In the genomic region with DNA sequence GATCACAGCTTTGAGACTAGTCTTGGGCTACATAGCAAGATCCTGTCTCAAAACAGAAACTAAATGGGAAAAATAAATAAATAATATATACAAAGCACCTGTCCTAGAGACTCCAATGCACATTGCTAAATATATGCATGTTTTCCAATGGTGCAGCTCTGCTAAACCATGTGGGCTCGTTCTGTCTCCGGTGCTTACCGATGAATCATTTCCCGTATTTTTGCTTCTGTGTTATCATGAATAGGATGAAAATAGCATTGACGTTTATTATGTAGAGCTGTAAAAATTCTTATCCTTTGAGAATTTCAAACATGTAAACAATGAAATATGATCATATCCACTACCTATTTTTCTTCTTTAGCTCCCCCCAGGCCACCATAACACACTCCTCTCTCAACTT, we compare ENCODE assay signal across 29 mouse cellular contexts. TPM values are rescaled to one million over a fixed set of nuclear protein-coding genes. Genes with fewer than 3 reads are reported as not detected.
"Had no signal": no experiment of that assay in that cellular context is flagged by ENCODE, and none has a peak within 500 bp of the region (broad histone marks: within the 10 kb centered on the region; RNA-seq: fewer than 3 reads in every experiment).

No protein-coding gene starts in this region.

- H3K9ac ChIP-seq: heart, embryonic 12.5 days; hindbrain, embryonic 13.5 days; hindbrain, embryonic 15.5 days; kidney, embryonic 15.5 days; limb, embryonic 12.5 days; liver, embryonic 13.5 days; liver, embryonic 15.5 days had no signal

- H3K9me3 ChIP-seq: heart, embryonic 10.5 days; heart, embryonic 12.5 days; hindbrain, embryonic 15.5 days; kidney, embryonic 15.5 days; limb, embryonic 10.5 days; limb, embryonic 12.5 days; liver, embryonic 13.5 days; liver, embryonic 15.5 days had no signal

- H3K4me3 ChIP-seq: heart, embryonic 10.5 days; heart, embryonic 12.5 days; hindbrain, embryonic 13.5 days; hindbrain, embryonic 15.5 days; kidney, embryonic 15.5 days; layer of hippocampus, adult 2 months; left cerebral cortex, adult 2 months; limb, embryonic 10.5 days; limb, embryonic 12.5 days; liver, embryonic 13.5 days; liver, embryonic 15.5 days had no signal

- DNase-seq: gastrocnemius, postnatal 14 days; gastrocnemius, postnatal 36 days; heart, adult 18-20 months; kidney, adult 18-20 months; kidney, adult 9 months; kidney, postnatal 14 days; kidney, postnatal 4 days; liver; liver, embryonic 13.5 days had no signal

- H3K4me1 ChIP-seq: limb, embryonic 10.5 days; limb, embryonic 12.5 days; liver, embryonic 13.5 days; liver, embryonic 15.5 days had no signal

- H3K27me3 ChIP-seq: heart, embryonic 12.5 days; hindbrain, embryonic 15.5 days; liver, embryonic 13.5 days; liver, embryonic 15.5 days had no signal

- H3K36me3 ChIP-seq: heart, embryonic 10.5 days; heart, embryonic 12.5 days; hindbrain, embryonic 13.5 days; hindbrain, embryonic 15.5 days; kidney, embryonic 15.5 days; limb, embryonic 10.5 days; limb, embryonic 12.5 days; liver, embryonic 13.5 days; liver, embryonic 15.5 days had no signal

- H3K27ac ChIP-seq: heart, embryonic 10.5 days; hindbrain, embryonic 13.5 days; hindbrain, embryonic 15.5 days; hindbrain, postnatal 0 days; kidney, embryonic 15.5 days; kidney, postnatal 0 days; layer of hippocampus, adult 2 months; left cerebral cortex, adult 2 months; limb, embryonic 10.5 days; limb, embryonic 12.5 days; liver, embryonic 13.5 days; liver, embryonic 15.5 days had no signal

- H3K4me2 ChIP-seq: heart, embryonic 12.5 days; hindbrain, embryonic 13.5 days; hindbrain, embryonic 15.5 days; kidney, embryonic 15.5 days; limb, embryonic 12.5 days; liver, embryonic 11.5 days; liver, embryonic 13.5 days; liver, embryonic 15.5 days had no signal

- ATAC-seq: hindbrain, postnatal 0 days; intestine, postnatal 0 days had no signal

RNA-seq across cellular contexts. Expression of a gene that starts 58.4 kb away (rescaled TPM):
- total RNA-seq: heart, adult 8-10 months; heart, postnatal 25 days; hematopoietic stem cell, adult 5-6 weeks; layer of hippocampus, postnatal 10 days had no signal
- polyA plus RNA-seq: heart, embryonic 14.5 days; heart, postnatal 0 days; limb, embryonic 12.5 days had no signal
